Mouse (Mus musculus) ovary, adult 10 weeks (tissue): ENCODE data around the gene Abo. TPM values are rescaled to one million over a fixed set of nuclear protein-coding genes. Genes with fewer than 3 reads are reported as not detected.

ENCODE experiments used
- polyA plus RNA-seq: library from polyadenylated mRNA; stranded (reverse); fragments of 350-450 nt; fragmentation: Illumina TruSeq; extraction: RNeasy Lipid Tissue Mini Kit (QIAGEN cat#74804); gene quantifications from one replicate; pipeline ENCODE4 v1.2.3, GENCODE M21; 2014

Abo gene
- not detected for polyA plus RNA-seq

GRCm38 (mm10) chr2:26864879-26865278 is at the start of gene Abo:
Gene Abo (minus strand): TSS chr2:26864979.

GRCm38 (mm10) chr2:26910124-26910993 is 45.6 kb upstream of the Abo start, which contains the start of the genes Med22 and Rpl7a:
Gene Med22 (minus strand): TSS chr2:26910677.
Gene Rpl7a (plus strand): TSS chr2:26910764.

GRCm38 (mm10) chr2:26902467-26903220 is 37.9 kb upstream of the Abo start, which contains the start of gene Surf6:
Gene Surf6 (minus strand): TSS chr2:26902879.

Other genes starting within 250 kb of the Abo start
- gene Fam69b, start 236.5 kb downstream of the Abo start, polyA plus RNA-seq = not detected
- not detected for gene Lcn4, start 193.7 kb downstream of the Abo start, polyA plus RNA-seq
- 12.8 TPM for gene Surf6, start 37.9 kb upstream of the Abo start, polyA plus RNA-seq
- 13.3 TPM for gene Med22, start 45.7 kb upstream of the Abo start, polyA plus RNA-seq
- gene Rpl7a, start 45.8 kb upstream of the Abo start, polyA plus RNA-seq = 46.4 TPM
- gene Surf2, start 51.4 kb upstream of the Abo start, polyA plus RNA-seq = 7.6 TPM
- gene Surf1, start 51.6 kb upstream of the Abo start, polyA plus RNA-seq = 23.5 TPM
- 113 TPM for gene Surf4, start 68.9 kb upstream of the Abo start, polyA plus RNA-seq
- gene Stkld1, start 69.1 kb upstream of the Abo start, polyA plus RNA-seq = not detected
- 45.4 TPM for gene Rexo4, start 99.4 kb upstream of the Abo start, polyA plus RNA-seq
- not detected for gene Adamts13, start 108.4 kb upstream of the Abo start, polyA plus RNA-seq
- 19.5 TPM for gene Cacfd1, start 144.9 kb upstream of the Abo start, polyA plus RNA-seq
- gene Slc2a6, start 163.0 kb upstream of the Abo start, polyA plus RNA-seq = not detected
- not detected for gene Mymk, start 207.2 kb upstream of the Abo start, polyA plus RNA-seq
- 0.40 TPM for gene Adamtsl2, start 214.4 kb upstream of the Abo start, polyA plus RNA-seq